Mouse (Mus musculus) testis, adult 2 months (tissue): ENCODE results near the gene Hoxd3.

Experiments used
- CTCF ChIP-seq: fragments of 200-500 bp; IDR thresholded peaks from 2 replicates; pipeline ENCODE4 v1.5.1; 2012; ENCODE audit warnings: low read depth, mild to moderate bottlenecking, inconsistent platforms, low read length, moderate library complexity; ENCODE audit not compliant: control insufficient read depth, insufficient read depth, insufficient replicate concordance
- POLR2A ChIP-seq: fragments of 200-500 bp; IDR thresholded peaks from 2 replicates; pipeline ENCODE4 v1.6.1; 2012; ENCODE audit warnings: low read depth, mild to moderate bottlenecking, inconsistent platforms, low read length, moderate library complexity; ENCODE audit not compliant: control insufficient read depth

- TF ChIP-seq CTCF (no peak), POLR2A (no peak)
Observed at GRCm38 (mm10) chr2:74685059-74685603, 26.6 kb upstream of the Hoxd3 start.
